Mouse (Mus musculus): ENCODE measurements around the gene Timm13. TPM values are rescaled to one million over a fixed set of nuclear protein-coding genes. Genes with fewer than 3 reads are reported as not detected.
A peak's percentile ranks its signal among the peaks of the same experiment; 100 is the strongest.

Gene Timm13
- total RNA-seq, 2 experiments from 2014 or later = 131 to 136 TPM

DNA sequence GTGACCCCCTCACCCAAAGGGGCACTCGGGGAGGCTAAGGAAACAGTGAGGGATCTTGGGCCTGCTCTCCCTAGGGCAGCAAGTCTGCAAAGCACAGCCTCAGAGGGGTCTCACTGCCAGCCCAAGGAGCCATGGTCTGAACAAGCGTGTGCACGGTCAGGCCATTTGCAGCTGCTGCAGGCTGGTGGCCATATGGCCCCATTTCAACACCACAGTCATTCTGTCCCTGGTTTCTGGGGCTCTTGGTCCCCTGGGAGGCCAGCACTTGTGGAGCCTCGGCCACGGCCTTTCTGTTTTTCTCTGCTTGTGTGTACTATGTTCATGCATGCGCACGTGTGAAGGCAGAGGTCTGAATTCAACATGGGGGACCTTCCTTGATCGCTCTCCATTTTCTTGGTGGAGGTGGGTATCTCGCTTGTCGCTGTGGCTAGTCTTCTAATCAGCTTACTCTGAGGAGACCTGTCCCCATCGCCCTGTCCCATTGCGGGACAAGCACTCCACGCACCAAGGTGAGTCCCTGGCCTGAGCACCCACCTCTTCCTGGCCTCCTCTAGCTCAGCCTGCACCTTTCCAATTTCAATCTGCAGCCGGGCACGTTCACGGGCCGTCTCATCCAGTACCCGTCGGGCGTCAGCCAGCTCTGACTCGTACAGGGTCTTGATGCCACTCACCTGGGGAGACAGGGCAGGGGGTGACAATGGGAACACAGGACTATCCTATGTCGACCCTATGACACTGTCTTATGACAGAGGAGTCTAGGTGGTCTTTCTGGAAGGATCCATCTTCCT lies 8.8 kb upstream of the Timm13 start:
- no peak for DNase-seq (ENCODE audit: low spot score in 2 of 2)

DNA sequence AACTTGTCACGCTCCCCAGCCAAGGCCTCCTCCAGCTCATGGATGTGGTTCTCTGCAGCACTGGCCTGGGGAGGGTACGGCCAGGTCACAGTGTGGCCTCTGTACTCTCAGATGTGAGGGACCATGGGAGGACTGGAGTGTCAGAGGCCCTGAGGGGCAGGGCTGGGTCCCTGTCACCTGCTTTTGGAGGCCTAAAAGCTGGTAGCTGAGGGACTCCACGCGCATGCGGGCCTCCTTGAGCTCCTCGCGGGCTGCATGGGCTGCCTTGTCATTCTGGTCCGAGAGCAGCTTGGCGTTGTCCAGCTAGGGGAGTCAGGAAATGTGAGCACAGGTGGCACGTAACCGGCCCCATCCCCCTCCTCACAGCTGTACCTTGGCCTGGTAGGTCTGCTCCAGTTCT lies 3.9 kb upstream of the Timm13 start:
- DNase-seq (ENCODE audit: low spot score in 2 of 2) = no peak

DNA sequence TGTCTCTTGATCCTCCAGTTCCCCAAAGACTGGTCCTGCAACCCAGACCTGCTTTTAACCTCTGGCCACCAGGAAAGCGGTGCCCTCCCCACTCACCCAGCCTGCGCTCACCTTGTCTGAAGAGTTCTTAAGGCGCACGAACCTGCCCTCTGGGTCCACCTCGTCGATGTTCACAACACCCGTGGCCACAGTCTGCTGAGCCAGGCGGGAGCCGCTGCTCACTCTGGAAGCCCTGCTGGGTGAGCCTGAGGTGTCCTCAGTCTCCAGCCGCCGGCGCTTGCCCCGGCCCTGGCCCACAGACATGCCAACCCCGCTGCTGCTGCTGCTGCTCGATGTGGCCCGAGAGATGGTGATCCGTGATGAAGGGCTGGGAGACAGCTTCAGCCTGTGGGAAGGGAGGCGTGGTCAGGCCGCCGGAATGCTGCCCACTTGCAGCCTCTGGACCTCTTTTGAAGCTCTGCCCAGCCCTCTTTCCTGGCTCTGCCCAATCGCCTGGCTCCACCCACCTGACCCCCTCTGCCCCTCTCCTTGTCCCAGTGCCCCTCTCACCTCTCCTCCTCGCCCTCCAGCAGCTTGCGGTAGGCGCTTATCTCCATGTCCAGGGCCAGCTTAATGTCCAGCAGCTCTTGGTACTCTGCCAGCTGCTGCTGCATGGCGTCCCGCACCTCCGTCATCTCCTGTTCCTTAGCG lies 3.4 kb upstream of the Timm13 start:
- DNase-seq (ENCODE audit: low spot score in 2 of 2) = no peak

DNA sequence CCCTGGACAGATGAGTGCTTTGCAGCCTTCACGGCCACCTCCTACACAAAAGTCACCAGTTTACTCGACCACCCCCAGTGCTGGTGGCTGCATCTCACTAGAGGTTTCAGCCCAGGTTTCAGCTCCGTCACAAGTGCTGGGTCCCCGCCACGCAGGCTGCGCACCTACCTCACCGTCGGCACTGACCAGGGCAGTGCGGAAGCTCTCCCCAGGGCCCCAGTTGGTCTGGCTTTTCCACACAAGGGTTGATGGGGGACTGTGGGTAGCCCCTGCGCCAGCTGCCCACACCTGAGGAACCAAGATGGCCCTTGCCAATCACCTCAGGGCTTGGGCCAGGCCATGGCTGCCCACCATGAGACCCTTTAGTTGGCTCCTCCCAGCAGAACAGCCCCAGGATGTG lies 2.5 kb upstream of the Timm13 start:
- no peak for DNase-seq (ENCODE audit: low spot score in 2 of 2)

GRCm38 (mm10) chr10:80902273-80902940 lies 1.6 kb upstream of the Timm13 start:
- DNase-seq (ENCODE audit: low spot score in 2 of 2) = no peak

DNA sequence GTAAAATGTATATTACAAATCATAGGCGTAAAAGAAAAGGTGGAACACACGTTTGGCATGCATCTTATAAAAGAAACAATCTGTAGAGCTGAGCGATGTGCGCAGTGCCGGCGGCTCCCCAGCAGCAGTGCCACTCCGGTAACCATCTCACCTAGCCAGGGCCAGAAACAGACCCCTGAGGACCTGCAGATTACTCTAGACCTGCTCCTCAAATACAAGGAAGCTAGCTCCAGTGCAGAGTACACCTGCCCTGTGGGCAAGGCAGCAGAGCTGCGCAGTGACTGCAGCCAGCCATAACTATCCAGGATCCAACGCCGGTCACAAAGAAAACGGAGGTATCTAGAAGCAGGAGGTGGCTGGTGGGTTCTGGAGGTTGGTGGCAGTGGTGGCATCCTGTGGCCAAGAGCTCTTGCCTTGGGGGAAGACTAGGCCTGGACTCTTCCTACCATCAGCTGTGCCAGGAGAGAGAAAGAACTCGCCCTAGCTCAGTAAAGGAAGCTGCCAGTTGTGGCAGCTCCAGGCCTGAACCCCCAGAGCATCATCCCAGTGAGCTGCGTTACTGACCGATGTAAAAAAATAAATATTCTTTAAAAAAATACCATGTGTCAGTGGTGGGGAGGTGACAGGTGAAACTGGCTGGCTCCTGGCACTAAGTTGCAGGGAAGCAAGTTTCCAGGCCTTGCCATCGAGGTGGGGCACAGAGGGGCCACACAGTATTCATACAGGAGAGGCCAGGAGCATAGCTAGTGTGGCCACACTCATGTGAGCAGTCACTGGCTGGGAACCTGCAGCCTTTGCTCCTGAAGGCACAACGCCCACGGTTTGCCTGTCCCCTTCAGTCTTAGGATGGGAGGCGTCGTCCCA lies 872 bp upstream of the Timm13 start:
- no peak for DNase-seq (ENCODE audit: low spot score in 2 of 2)

DNA sequence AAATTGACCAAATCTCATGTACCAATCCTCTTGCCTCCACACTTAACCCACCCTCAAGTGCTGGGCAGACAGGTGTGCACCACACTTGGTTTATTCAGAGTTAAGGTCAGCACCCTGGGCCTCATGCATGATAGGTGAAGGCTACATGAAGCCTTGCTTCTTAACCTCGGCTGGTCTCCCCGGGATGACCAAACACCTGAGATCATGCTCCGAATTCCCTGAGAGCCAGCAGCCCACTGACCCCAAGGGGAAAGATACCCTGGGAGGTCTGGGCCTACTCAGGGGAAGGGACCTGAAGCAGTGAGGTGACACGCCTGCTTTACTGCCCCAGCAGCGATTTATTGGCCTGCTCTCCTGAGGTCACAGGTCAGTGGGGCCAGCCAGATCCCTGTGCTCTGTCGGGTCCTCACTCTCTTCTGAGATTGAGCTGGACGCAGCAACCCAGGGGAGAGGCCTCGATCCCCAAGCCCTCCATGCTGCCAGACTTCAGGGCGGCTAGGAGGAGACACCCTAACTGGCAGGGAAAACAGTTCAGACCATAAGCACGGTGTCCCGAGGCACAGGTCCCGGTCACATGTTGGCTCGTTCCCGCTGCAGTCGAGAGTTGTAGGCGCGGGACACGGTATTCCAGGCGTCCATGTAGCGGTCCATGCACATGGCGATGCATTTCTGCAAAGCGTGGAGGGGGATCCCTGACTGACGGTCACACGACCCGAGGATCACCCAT lies 1.0 kb downstream of the Timm13 start:
- no peak for DNase-seq (ENCODE audit: low spot score in 2 of 2)

- DNase-seq (ENCODE audit: low spot score in 2 of 2) = no peak
Measured at GRCm38 (mm10) chr10:80899074-80899473, 1.7 kb downstream of the Timm13 start.

DNA sequence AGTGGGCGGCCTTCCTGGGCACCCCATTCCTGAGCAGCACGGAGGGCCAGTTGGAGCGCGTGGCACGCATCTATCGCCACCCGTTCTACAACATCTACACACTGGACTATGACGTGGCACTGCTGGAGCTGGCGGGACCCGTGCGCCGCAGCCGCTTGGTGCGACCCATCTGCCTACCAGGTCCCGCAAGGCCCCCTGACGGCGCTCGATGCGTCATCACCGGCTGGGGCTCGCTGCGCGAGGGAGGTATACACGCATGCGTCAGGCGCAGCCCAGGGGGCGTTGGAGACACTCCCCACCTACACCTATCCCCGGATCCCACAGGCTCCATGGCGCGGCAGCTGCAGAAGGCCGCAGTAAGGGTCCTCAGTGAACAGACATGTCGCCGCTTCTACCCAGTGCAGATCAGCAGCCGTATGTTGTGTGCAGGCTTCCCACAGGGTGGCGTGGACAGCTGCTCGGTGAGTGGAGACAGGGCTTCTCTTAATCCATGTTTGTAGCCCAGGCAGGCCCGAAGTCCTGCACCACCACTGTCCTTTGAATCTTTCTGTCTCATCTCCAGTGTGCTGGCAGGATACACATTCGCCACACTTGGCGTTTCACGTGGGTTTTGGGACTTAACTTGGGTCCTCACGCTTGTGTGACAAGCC lies 2.8 kb downstream of the Timm13 start:
- DNase-seq (ENCODE audit: low spot score in 2 of 2) = peak; percentile 69 to 78

DNA sequence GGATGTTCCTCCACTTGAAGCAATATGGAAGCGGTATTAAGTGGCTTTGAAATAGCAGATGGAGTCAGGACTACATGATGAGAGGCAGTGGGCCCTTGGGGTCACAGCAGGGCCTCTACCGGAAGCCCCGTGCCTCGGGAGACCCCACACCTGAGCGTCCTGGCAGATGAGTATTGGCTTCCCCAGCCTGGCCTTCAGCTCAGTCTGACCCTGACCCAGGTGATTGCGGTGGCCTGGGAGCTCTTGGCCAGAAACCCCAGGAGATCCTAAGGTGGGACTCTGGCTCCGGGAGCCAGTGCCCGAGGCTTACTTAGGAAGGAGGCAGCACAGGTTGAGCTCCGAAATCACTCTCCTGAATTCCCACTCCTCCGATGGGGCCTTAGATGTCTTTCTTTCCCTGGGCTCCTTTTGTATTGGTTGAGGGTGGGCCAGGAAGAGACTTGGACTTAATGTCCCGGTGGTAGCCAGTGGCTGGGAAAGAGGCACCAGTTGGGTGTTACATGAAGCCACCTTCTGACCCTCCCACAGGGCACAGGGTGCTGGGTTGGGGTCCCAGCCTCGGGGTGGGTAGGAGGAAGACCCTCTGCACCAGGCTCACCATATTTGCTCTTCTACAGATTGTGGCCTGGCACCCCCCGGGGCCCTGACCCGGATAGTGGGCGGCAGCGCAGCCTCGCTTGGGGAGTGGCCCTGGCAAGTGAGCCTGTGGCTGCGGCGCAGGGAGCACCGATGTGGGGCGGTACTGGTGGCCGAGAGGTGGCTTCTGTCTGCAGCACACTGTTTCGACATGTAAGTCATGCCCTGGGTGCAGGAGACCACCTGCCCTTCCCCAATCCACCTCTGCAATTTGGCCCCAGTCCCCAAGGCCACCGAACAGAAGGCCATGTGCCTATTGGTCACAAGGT lies 3.9 kb downstream of the Timm13 start:
- DNase-seq (ENCODE audit: low spot score in 2 of 2) = no peak

GRCm38 (mm10) chr10:80895697-80896096 lies 5.1 kb downstream of the Timm13 start:
- no peak for DNase-seq (ENCODE audit: low spot score in 2 of 2)

- DNase-seq (ENCODE audit: low spot score in 2 of 2) = no peak
Measured at GRCm38 (mm10) chr10:80895100-80895499, 5.7 kb downstream of the Timm13 start.

- no peak for DNase-seq (ENCODE audit: low spot score in 2 of 2)
Measured at GRCm38 (mm10) chr10:80887181-80887580, 13.6 kb downstream of the Timm13 start.

- peak; percentile 53 to 59 for DNase-seq (ENCODE audit: low spot score in 2 of 2)
Measured at GRCm38 (mm10) chr10:80881301-80881700, 19.5 kb downstream of the Timm13 start.

GRCm38 (mm10) chr10:80880901-80881300 lies 19.9 kb downstream of the Timm13 start:
- no peak for DNase-seq (ENCODE audit: low spot score in 2 of 2)

DNA sequence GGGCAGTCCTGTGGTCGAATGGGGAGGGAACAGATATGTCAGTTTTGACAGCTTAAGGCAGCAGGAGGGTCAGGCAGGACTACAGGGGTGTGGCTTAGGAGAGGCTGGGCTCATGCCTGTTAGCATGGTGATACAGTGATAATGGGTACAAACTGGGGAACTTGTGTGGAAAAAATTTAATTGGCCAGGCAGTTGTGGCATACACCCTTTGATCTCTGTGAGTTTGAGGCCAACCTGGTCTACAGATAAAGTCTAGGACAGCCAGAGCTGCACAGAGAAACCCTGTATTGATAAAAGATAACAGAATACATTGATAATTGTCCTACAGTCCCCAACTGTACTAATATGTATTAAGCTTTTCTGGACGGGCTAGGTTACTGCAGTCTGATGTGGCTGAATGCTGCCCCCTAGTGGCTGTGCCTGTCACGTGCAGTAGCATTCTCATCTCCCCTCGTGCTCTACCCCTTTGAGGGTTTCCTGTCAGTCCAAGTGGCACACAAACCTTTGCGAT lies 20.6 kb downstream of the Timm13 start:
- peak; percentile 50 to 74 for DNase-seq (ENCODE audit: low spot score in 2 of 2)

DNA sequence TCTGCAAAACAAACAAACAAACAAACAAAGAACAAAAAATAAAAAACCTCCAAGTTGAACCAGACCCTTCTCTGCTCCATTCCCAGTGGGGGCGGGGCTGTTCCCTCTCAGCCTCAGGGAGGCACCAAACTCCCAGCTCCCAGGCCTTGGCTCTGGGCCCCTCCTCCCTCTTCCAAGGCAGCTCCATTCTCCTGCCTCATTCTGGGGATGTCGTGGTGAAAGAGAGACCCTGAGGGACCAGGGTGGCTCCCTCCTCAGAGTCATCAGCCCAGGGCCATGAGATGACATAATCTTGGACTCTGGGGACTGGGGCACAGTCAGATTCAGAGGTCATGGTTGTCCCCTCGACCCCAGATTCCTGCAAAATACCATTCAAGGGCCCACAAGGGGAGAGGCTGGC lies 24.2 kb downstream of the Timm13 start:
- DNase-seq (ENCODE audit: low spot score in 2 of 2) = no peak

- DNase-seq (ENCODE audit: low spot score in 2 of 2) = peak; percentile 63 to 66
Measured at GRCm38 (mm10) chr10:80876028-80876427, 24.7 kb downstream of the Timm13 start.

- no peak for DNase-seq (ENCODE audit: low spot score in 2 of 2)
Measured at GRCm38 (mm10) chr10:80874035-80874434, 26.7 kb downstream of the Timm13 start.
